In genomic region chr14:26533267-26533666, GRCm38 (mm10) we compare ENCODE assay signal across 8 mouse cellular contexts. TPM values are rescaled to one million over a fixed set of nuclear protein-coding genes. Genes with fewer than 3 reads are reported as not detected.
A peak's percentile ranks its signal among the peaks of the same experiment; 100 is the strongest.
DNase-seq lines count a peak whose midpoint lies in the region; ATAC-seq lines count a peak whose summit lies in the region.

No protein-coding gene starts in this region.

- peaks cover 56% of the 10 kb centered on the region for H3K79me2 ChIP-seq in macrophage (ENCODE audit: inconsistent target)

- H3K36me3 ChIP-seq in embryonic facial prominence, embryonic 10.5 days (replicated peaks), result peaks cover 30% of the 10 kb centered on the region
- no peaks in the 10 kb centered on the region for H3K36me3 ChIP-seq in intestine, embryonic 14.5 days (ENCODE audit: control insufficient read depth, insufficient read depth, low read length)
- no peaks in the 10 kb centered on the region for H3K36me3 ChIP-seq in macrophage (ENCODE audit: inconsistent target)

- peak overlapping the region; percentile 62 for H3K4me2 ChIP-seq in intestine, embryonic 14.5 days (ENCODE audit: low read length)

- peak overlapping the region; percentile 98 for H3K4me3 ChIP-seq in embryonic facial prominence, embryonic 10.5 days
- peak overlapping the region; percentile 95 for H3K4me3 ChIP-seq in intestine, embryonic 14.5 days (ENCODE audit: low read depth, low read length)
- peak overlapping the region; percentile 44 for H3K4me3 ChIP-seq in macrophage (ENCODE audit: inconsistent target)

- 24% methylated on average over 19 of the region's 19 CpGs for WGBS in embryonic facial prominence, embryonic 10.5 days
- 25% methylated on average over 19 of the region's 19 CpGs for WGBS in intestine, embryonic 14.5 days
- WGBS in macrophage (ENCODE audit: missing documents), result 47% methylated on average over 19 of the region's 19 CpGs

- no peak; the same call in 1 of the 2 replicates for ATAC-seq in intestine, embryonic 14.5 days (replicated peaks; ENCODE audit: low FRiP score, low TSS enrichment, low read depth)

- 0 out of 2 replicates have a peak overlapping the region, but pooled peaks have one; percentile 94 for H3K27ac ChIP-seq in embryonic facial prominence, embryonic 10.5 days (replicated peaks)
- H3K27ac ChIP-seq in intestine, embryonic 14.5 days (ENCODE audit: low read depth), result no peak overlapping the region
- H3K27ac ChIP-seq in macrophage, result no peak overlapping the region

- peaks cover 32% of the 10 kb centered on the region for H3K4me1 ChIP-seq in embryonic facial prominence, embryonic 10.5 days
- H3K4me1 ChIP-seq in intestine, embryonic 14.5 days (replicated peaks; ENCODE audit: control insufficient read depth, insufficient read depth, low read length), result peaks cover 31% of the 10 kb centered on the region

- H3K9me3 ChIP-seq in embryonic facial prominence, embryonic 10.5 days, result no peaks in the 10 kb centered on the region
- H3K9me3 ChIP-seq in intestine, embryonic 14.5 days (ENCODE audit: control insufficient read depth, low read length), result no peaks in the 10 kb centered on the region

- no peaks in the 10 kb centered on the region for H3K27me3 ChIP-seq in embryonic facial prominence, embryonic 10.5 days (replicated peaks; ENCODE audit: low read depth, poor library complexity, severe bottlenecking)
- no peaks in the 10 kb centered on the region for H3K27me3 ChIP-seq in intestine, embryonic 14.5 days (replicated peaks; ENCODE audit: control insufficient read depth, insufficient read depth, low read length)

- peak overlapping the region; percentile 85 for H3K9ac ChIP-seq in intestine, embryonic 14.5 days (ENCODE audit: low read length)

- DNase-seq in cerebellum, adult 11 months, result peak; percentile 20
- DNase-seq in cerebellum, postnatal 4 days (ENCODE audit: low spot score in 2 of 2), result no peak
- DNase-seq in 3134 (ENCODE audit: extremely low read depth, insufficient read length, low spot score), result peak; percentile 23
- DNase-seq in embryonic facial prominence, embryonic 10.5 days (ENCODE audit: low spot score), result peak; percentile 15
- DNase-seq in intestine, embryonic 14.5 days (ENCODE audit: low spot score), result no peak
- peak; percentile 9 for DNase-seq in thymus, postnatal 10 days (ENCODE audit: low spot score in 2 of 2)
- DNase-seq in embryo, embryonic 11 days, result no peak

RNA-seq across cellular contexts. Expression of gene Slmap, which starts 1.5 kb away (rescaled TPM):
- polyA plus RNA-seq in embryonic facial prominence, embryonic 10.5 days (2016; fragmentation: Nextera tagmentation; extraction: Ambion mirVana), result 15.8 and 16.7 TPM in 2 replicates
- 46.3 and 54.4 TPM in 2 replicates for polyA plus RNA-seq in intestine, embryonic 14.5 days (2014; fragmentation: Nextera tagmentation; extraction: Ambion mirVana)
- total RNA-seq in macrophage (2018; cell fraction: chromatin; rRNA removed), result 100 to 1,000 TPM in 24 of 26 experiments, 10 to 100 TPM in 2; 87.1 to 284 (median 224) TPM
- 10 to 100 TPM; 57.6 to 99.0 (median 72.0) TPM for total RNA-seq in macrophage (2018; cell fraction: cytosol; rRNA removed)
- 100 to 1,000 TPM in 19 of 26 experiments, 10 to 100 TPM in 7; 58.3 to 188 (median 113) TPM for total RNA-seq in macrophage (2018; cell fraction: nucleus; rRNA removed)
- 43.3 to 119 TPM (median 48.0 TPM) in 3 replicates for polyA plus RNA-seq in macrophage (2018)

RNA-seq across cellular contexts. Expression of gene Dennd6a, which starts 40.4 kb away (rescaled TPM):
- 30.5 and 30.7 TPM in 2 replicates for polyA plus RNA-seq in embryonic facial prominence, embryonic 10.5 days (2016; fragmentation: Nextera tagmentation; extraction: Ambion mirVana)
- 34.4 and 35.3 TPM in 2 replicates for polyA plus RNA-seq in intestine, embryonic 14.5 days (2014; fragmentation: Nextera tagmentation; extraction: Ambion mirVana)
- 10 to 100 TPM; 29.0 to 95.0 (median 72.2) TPM for total RNA-seq in macrophage (2018; cell fraction: chromatin; rRNA removed)
- 10 to 100 TPM; 33.4 to 55.0 (median 42.2) TPM for total RNA-seq in macrophage (2018; cell fraction: cytosol; rRNA removed)
- total RNA-seq in macrophage (2018; cell fraction: nucleus; rRNA removed), result 10 to 100 TPM; 25.1 to 79.7 (median 46.2) TPM
- polyA plus RNA-seq in macrophage (2018), result 25.6 to 30.5 TPM (median 28.1 TPM) in 3 replicates

Comparison
In these comparisons a context has a peak if more than half of its experiments do, and no peak if none do; other contexts are left out.
1. DNase-seq: peak in cerebellum, adult 11 months (single experiment), 3134 (single experiment), embryonic facial prominence, embryonic 10.5 days (single experiment) and thymus, postnatal 10 days (2 of 2); none in cerebellum, postnatal 4 days (0 of 2), intestine, embryonic 14.5 days (single experiment) and embryo, embryonic 11 days (single experiment).
2. H3K4me3 ChIP-seq: peak in every context shown above with its lines; median percentile 98 in embryonic facial prominence, embryonic 10.5 days; 95 in intestine, embryonic 14.5 days; 44 in macrophage.